Mouse (Mus musculus): ENCODE measurements around the gene Pi4ka. TPM values are rescaled to one million over a fixed set of nuclear protein-coding genes. Genes with fewer than 3 reads are reported as not detected.
A peak's percentile ranks its signal among the peaks of the same experiment; 100 is the strongest.

The Pi4ka gene
- 30.9 and 39.7 TPM in 2 replicates for polyA plus RNA-seq (2015; fragmentation: Nextera tagmentation; extraction: Ambion mirVana)

DNA sequence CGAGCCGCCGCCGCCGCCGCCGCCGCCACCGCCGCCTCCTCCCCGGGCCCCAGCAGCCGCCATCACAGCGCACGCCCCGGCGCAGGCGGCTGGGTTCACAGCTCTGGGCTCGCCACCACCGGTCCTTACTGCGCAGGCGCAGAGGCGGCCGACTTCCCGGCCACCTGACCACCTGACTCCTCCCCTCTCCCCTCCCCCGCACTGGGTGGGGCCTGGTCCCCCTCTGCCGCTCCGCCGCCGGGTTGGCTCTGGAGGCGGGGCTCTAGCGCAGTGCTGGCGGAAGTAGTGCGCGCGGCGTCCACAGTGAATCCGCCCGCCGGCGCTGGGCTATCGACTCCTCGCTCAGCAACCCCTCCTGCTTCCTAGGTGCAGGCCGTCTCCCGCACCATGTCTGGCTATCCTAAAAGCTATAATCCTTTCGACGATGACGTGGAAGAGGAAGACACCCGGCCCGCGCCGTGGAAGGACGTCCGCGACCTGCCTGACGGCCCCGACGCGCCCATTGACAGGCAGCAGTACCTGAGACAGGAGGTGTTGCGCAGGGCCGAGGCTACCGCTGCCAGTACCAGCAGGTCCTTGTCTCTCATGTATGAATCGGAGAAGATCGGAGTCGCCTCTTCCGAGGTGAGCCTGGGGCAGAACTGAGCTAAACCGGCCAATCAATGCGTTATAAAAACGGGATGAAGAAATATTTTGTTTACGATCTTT lies at the start of gene Pi4ka, which contains the start of gene Snap29:
Gene Pi4ka, minus strand, starts transcription at position 579 of the 708 bp plus-strand sequence.
Gene Snap29, plus strand, starts transcription at position 251 of the 708 bp plus-strand sequence.
- Histone ChIP-seq H3K27me3 (no peaks in the 10 kb centered on the region), H3K4me3 (replicated peaks) (peak within 1 kb of the TSS; percentile 65), H3K9me3 (replicated peaks) (no peaks in the 10 kb centered on the region), H3K9ac (peak within 1 kb of the TSS; percentile 72), H3K4me2 (peak within 1 kb of the TSS; percentile 68), H3K36me3 (peaks cover 8% of the 10 kb centered on the region; the same call in 1 of the 2 replicates), H3K27ac (peak within 1 kb of the TSS; percentile 87), H3K4me1 (peaks cover 24% of the 10 kb centered on the region)
- ATAC-seq (replicated peaks; ENCODE audit: low FRiP score) = peak; percentile 98
- under 1% methylated on average over 59 of the region's 69 CpGs for WGBS

DNA sequence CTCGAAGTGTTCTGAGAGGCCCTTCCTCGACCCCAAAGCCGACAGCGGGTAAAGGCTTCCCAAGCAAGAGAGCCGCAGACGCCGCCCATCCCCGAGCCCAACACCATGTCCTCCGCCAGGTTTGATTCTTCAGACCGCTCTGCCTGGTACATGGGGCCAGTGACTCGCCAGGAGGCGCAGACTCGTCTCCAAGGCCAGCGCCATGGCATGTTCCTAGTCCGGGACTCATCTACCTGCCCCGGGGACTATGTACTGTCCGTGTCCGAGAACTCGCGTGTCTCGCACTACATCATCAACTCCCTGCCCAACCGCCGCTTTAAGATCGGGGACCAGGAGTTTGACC lies 46.2 kb upstream of the Pi4ka start:
- H3K9ac ChIP-seq = peak overlapping the region; percentile 94
- peaks cover 26% of the 10 kb centered on the region for H3K4me1 ChIP-seq
- peak; percentile 68 for ATAC-seq (replicated peaks; ENCODE audit: low FRiP score)
- H3K27me3 ChIP-seq = no peaks in the 10 kb centered on the region
- H3K4me3 ChIP-seq (replicated peaks) = peak overlapping the region; percentile 89
- H3K9me3 ChIP-seq (replicated peaks) = no peaks in the 10 kb centered on the region
- H3K4me2 ChIP-seq = peak overlapping the region; percentile 82
- WGBS = under 1% methylated on average over 24 of the region's 24 CpGs
- H3K27ac ChIP-seq = peak overlapping the region; percentile 98
- peaks cover 20% of the 10 kb centered on the region for H3K36me3 ChIP-seq

DNA sequence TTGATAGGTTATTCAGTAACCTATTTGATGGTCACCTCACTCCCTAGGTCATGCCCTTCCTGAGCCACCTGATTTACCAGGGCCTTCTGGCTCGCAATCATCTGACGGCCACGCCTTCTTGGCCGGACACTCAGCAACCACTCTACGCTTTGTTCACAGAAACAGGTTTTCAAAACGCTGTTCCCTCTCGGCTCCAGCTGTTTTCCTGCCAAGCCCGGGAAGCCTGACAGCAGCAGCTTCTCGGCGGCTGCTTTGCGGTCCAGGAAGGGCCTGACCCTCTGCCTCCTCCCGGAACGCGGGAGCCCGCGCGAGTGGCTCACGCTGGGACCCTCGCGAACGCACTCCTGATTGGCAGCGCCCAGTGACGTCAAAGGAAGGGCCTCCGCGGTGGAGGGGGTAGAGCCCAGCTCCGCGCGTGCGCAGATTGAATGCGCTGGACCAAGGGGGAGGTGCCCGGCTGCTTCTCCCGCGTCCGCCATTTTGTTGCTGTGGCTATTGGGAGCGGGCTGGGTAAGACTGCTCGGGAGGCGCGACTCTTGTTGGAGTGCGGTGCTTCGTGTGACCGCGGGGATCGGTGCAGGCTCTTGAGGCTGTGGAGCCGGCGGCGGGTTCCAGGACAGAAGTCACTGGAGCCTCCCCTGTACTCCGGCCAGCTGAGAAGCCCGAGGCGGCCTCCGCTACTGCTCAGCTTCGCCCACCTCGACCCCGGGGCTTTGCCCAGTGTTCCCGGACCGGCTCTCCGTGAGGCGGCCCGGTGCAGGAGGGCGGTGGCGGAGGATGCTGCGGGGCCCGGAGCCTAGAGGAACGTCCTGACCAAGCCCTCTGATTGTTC lies 45.6 kb upstream of the Pi4ka start, which contains the start of gene Crkl:
Gene Crkl, plus strand, starts transcription at position 447 of the 832 bp plus-strand sequence.
- Histone ChIP-seq H3K4me1 (peaks cover 23% of the 10 kb centered on the region), H3K27me3 (no peaks in the 10 kb centered on the region), H3K27ac (peak within 1 kb of the TSS; percentile 98), H3K9me3 (replicated peaks) (no peaks in the 10 kb centered on the region), H3K4me3 (replicated peaks) (peak within 1 kb of the TSS; percentile 89), H3K9ac (peak within 1 kb of the TSS; percentile 94), H3K4me2 (peak within 1 kb of the TSS; percentile 82), H3K36me3 (peaks cover 14% of the 10 kb centered on the region)
- WGBS = under 1% methylated on average over 63 of the region's 63 CpGs
- ATAC-seq (replicated peaks; ENCODE audit: low FRiP score) = peak; percentile 97

DNA sequence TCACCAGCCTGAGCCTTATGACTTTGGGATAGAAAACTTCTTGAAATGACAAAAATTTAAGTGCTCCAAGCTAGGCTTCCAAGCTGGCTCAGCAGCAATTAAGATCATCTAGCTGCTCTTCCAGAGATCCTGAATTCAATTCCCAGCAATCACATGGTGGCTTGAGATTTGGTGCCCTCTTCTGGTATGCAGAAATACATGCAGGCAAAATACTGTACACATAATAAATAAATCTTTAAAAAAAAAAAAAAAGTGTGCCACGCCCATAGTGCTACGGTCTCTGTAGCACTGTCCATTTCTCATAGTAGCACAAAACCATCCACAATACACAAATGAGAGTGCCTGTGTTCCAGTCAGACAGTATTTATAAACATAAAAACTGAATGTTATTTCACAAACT lies 26.5 kb upstream of the Pi4ka start:
- Histone ChIP-seq H3K9ac (no peak overlapping the region), H3K27ac (no peak overlapping the region), H3K4me2 (no peak overlapping the region), H3K27me3 (no peaks in the 10 kb centered on the region), H3K36me3 (peaks cover 17% of the 10 kb centered on the region), H3K4me1 (no peaks in the 10 kb centered on the region), H3K4me3 (replicated peaks) (no peak overlapping the region), H3K9me3 (replicated peaks) (no peaks in the 10 kb centered on the region)
- ATAC-seq (replicated peaks; ENCODE audit: low FRiP score) = no peak
- 74% methylated on average over 2 of the region's 2 CpGs for WGBS

DNA sequence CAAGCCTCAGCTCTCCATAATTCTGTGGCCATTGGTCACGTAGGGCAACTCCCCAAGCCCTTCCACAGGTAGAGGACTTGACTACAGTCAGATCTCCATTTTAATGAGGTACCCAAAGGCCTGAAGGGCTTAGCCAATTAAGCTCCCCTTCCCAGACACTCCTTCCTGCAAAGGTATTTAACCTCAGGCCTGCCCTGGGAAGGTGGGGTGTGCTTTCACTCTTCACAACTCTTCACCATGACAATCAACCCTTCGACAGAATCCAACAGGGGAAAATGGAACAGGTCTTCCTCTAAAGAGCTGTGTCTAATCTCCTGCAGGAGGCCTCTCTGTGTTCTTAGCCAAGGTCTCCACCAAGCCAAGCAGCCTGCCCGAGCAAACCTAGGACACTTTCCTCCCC lies 16.9 kb upstream of the Pi4ka start:
- H3K9me3 ChIP-seq (replicated peaks) = no peaks in the 10 kb centered on the region
- H3K27ac ChIP-seq = no peak overlapping the region
- no peaks in the 10 kb centered on the region for H3K4me1 ChIP-seq
- no peak overlapping the region for H3K4me2 ChIP-seq
- no peak overlapping the region for H3K9ac ChIP-seq
- H3K4me3 ChIP-seq (replicated peaks) = no peak overlapping the region
- peaks cover 63% of the 10 kb centered on the region for H3K36me3 ChIP-seq
- no peak for ATAC-seq (replicated peaks; ENCODE audit: low FRiP score)
- no peaks in the 10 kb centered on the region for H3K27me3 ChIP-seq
- WGBS = 85% methylated on average over 3 of the region's 3 CpGs

DNA sequence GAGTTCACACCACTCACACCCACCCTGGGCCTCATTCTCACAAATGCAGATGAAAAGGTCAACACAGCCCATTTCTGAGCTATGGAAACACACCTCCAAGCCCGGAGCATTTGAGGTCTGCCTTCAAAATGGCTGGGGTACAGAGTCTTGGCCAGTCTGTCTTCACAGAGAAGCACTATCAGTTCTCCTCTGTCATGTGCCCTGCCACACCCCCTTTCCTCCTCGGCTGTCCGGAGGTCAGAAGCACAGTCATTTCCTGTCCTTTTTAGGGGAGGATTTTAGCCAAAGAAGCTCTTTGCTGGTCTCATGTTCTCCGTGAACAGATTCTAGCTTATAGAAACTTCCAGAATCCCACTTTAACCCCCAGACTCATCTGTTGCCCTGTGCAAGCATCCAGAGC lies 4.1 kb upstream of the Pi4ka start:
- Histone ChIP-seq H3K4me3 (replicated peaks) (no peak overlapping the region), H3K9me3 (replicated peaks) (no peaks in the 10 kb centered on the region), H3K9ac (no peak overlapping the region), H3K36me3 (no peaks in the 10 kb centered on the region), H3K4me2 (no peak overlapping the region), H3K4me1 (peaks cover 13% of the 10 kb centered on the region), H3K27ac (no peak overlapping the region), H3K27me3 (no peaks in the 10 kb centered on the region)
- 40% methylated on average over 4 of the region's 4 CpGs for WGBS
- ATAC-seq (replicated peaks; ENCODE audit: low FRiP score) = no peak

DNA sequence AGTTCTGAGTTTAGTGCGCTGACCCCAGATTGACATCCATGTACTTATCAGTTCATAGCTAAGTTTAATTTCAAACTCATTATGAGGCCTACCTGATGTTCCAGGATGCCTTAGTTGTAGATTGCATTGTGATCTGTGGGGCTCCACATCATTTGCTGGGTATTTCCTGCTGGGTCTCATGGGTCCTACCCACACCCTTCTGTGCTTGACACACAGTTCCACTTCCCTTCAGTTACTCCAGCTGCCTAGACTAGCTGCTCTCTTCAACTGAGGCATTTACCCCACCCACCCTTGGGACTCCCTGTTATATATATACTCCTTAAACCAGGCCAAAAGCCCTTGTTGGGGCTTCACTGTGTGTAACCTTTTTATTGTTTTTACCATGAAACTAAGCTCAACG lies 2.9 kb upstream of the Pi4ka start:
- Histone ChIP-seq H3K4me3 (replicated peaks) (no peak overlapping the region), H3K36me3 (no peaks in the 10 kb centered on the region), H3K4me2 (no peak overlapping the region), H3K27ac (no peak overlapping the region), H3K4me1 (peaks cover 24% of the 10 kb centered on the region), H3K9ac (no peak overlapping the region), H3K9me3 (replicated peaks) (no peaks in the 10 kb centered on the region), H3K27me3 (no peaks in the 10 kb centered on the region)
- ATAC-seq (replicated peaks; ENCODE audit: low FRiP score) = no peak
- 91% methylated on average over 2 of the region's 2 CpGs for WGBS

DNA sequence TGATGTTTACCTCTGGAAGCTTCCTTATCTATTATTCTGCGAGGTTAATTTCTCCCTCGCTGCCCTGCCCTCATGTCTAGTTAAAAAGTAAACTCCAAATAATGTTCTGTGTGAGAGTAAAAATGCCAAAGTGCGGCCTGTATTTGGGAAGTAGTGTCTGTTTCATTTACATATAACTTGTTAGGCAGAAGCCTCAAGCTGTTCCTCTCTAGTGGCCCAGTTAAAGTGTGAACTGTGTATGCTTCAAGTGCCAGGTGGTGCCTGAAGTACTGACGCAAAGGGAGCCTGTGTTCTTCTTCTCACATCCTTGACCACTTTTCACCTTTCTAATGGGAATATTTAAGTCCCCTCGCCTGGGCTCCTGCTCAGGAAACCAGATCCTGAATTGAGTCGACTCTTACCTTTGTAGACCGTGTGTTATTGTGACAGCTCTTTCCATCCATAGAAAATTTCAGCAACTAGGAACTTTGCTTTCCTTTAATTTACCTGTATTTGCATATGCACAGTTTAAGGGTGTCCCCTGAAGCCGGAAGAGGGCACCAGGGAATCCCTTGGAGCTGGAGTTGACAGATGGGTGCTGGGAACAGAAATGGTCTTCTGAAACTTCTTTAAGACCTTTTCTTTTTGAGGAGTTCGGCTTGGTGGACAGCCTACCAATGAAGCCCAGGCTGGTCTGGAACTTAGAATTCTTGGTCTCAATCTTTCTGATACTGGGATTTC lies 558 bp upstream of the Pi4ka start:
- Histone ChIP-seq H3K36me3 (peaks cover 8% of the 10 kb centered on the region; the same call in 1 of the 2 replicates), H3K4me2 (peak overlapping the region; percentile 68), H3K9ac (peak overlapping the region; percentile 72), H3K27me3 (no peaks in the 10 kb centered on the region), H3K4me1 (peaks cover 24% of the 10 kb centered on the region), H3K9me3 (replicated peaks) (no peaks in the 10 kb centered on the region), H3K4me3 (replicated peaks) (peak overlapping the region; percentile 65), H3K27ac (no peak overlapping the region)
- no peak for ATAC-seq (replicated peaks; ENCODE audit: low FRiP score)
- WGBS = 29% methylated on average over 9 of the region's 9 CpGs

DNA sequence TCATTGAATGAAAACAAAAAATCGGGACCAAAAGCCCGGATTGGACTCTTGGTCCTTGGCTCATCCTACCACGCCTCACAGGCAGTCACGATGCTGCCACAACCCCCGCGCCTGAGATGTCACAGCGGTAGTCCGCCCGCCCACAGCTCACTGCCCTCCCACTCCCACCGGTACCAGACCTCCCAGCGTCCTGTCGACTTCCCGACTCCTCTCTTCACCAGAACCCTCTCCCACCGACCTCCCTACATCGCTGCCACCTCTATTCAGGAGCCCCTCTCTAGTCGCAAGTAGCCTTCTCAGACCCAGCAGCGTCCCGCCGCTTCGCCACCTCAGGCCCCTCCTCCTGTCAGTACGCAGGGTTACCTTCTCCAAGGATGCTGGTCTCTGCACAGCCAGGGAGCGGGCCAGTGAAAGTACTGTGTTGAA lies 830 bp downstream of the Pi4ka start:
- ATAC-seq (replicated peaks; ENCODE audit: low FRiP score) = peak; percentile 82
- peak overlapping the region; percentile 68 for H3K4me2 ChIP-seq
- H3K36me3 ChIP-seq = peaks cover 8% of the 10 kb centered on the region; the same call in 1 of the 2 replicates
- 0% methylated on average over 22 of the region's 22 CpGs for WGBS
- H3K4me3 ChIP-seq (replicated peaks) = peak overlapping the region; percentile 65
- H3K9ac ChIP-seq = peak overlapping the region; percentile 66
- H3K9me3 ChIP-seq (replicated peaks) = no peaks in the 10 kb centered on the region
- no peaks in the 10 kb centered on the region for H3K27me3 ChIP-seq
- peak overlapping the region; percentile 87 for H3K27ac ChIP-seq
- peaks cover 23% of the 10 kb centered on the region for H3K4me1 ChIP-seq

DNA sequence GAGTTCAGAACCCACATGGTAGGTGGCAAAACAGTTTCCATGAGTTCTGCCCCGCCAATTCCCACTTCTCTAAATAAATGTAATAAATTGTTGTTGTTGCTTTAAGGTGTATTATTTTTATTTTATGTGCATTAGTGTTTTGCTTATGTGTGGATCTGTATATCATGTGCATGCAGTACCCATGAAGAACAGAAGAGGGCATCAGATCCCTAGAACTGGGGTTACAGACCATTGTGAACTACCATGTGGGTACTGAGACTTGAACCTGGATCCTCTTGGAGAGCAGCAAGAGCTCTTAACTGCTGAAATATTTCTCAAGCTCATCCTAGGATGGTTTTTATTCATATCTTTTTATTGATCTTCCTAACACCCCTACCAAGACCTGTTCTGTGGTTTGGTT lies 3.3 kb downstream of the Pi4ka start:
- peaks cover 18% of the 10 kb centered on the region for H3K4me1 ChIP-seq
- H3K27me3 ChIP-seq = no peaks in the 10 kb centered on the region
- H3K36me3 ChIP-seq = peaks cover 8% of the 10 kb centered on the region; the same call in 1 of the 2 replicates
- H3K4me3 ChIP-seq (replicated peaks) = no peak overlapping the region
- H3K9ac ChIP-seq = no peak overlapping the region
- no peak for ATAC-seq (replicated peaks; ENCODE audit: low FRiP score)
- WGBS = 81% methylated on average over 1 of the region's 1 CpGs
- no peaks in the 10 kb centered on the region for H3K9me3 ChIP-seq (replicated peaks)
- no peak overlapping the region for H3K27ac ChIP-seq
- H3K4me2 ChIP-seq = no peak overlapping the region

DNA sequence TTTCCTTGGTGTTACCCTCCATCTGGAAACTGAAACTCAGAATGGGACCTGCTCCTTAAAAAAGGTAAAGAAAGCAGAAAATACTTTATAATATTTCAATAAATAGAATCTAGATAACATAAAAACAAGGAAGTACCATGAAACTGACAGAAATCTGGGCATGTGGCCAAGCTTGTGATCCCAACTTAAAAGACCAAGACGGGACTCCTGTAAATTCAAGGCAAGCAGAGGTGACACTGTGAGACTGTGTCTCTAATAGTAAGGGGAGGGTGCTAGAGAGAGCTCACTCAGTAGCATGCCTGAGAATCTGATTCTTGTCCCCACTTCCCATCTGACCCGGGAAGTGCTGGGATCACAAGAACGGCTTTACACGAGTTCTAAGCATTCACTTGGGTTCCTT lies 13.3 kb downstream of the Pi4ka start:
- no peaks in the 10 kb centered on the region for H3K4me1 ChIP-seq
- H3K27ac ChIP-seq = no peak overlapping the region
- H3K9me3 ChIP-seq (replicated peaks) = no peaks in the 10 kb centered on the region
- no peak overlapping the region for H3K9ac ChIP-seq
- 73% methylated on average over 4 of the region's 4 CpGs for WGBS
- H3K4me2 ChIP-seq = no peak overlapping the region
- ATAC-seq (replicated peaks; ENCODE audit: low FRiP score) = no peak
- no peaks in the 10 kb centered on the region for H3K27me3 ChIP-seq
- H3K4me3 ChIP-seq (replicated peaks) = no peak overlapping the region
- peaks cover 4% of the 10 kb centered on the region; the same call in 1 of the 2 replicates for H3K36me3 ChIP-seq

All from kidney, embryonic 15.5 days (tissue).